26 mouse cellular contexts compared by ENCODE assay signal in the genomic region with DNA sequence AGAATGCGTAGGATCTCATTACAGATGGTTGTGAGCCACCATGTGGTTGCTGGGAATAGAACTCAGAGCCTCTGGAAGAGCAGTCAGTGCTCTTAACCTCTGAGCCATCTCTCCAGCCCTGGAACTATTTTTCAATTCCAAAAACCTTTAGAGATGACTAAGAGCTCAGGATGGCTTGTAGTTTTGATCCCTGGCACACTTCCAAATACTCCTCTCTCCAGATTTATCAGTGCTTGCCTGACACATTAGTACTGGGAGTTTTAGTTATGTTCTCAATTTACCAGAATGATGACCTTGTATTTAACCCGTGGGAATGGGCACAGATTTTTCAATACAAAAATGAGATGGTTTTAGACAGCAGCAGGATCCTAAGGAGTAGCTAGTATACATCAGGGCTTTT. TPM values are rescaled to one million over a fixed set of nuclear protein-coding genes. Genes with fewer than 3 reads are reported as not detected.
"Had no signal": no experiment of that assay in that cellular context is flagged by ENCODE, and none has a peak within 500 bp of the region (broad histone marks: within the 10 kb centered on the region; RNA-seq: fewer than 3 reads in every experiment).

No protein-coding gene starts in this region.

- H3K4me2 ChIP-seq: limb, embryonic 12.5 days; limb, embryonic 15.5 days; liver, embryonic 11.5 days; lung, embryonic 14.5 days; midbrain, embryonic 12.5 days; midbrain, embryonic 15.5 days; neural tube, embryonic 12.5 days; neural tube, embryonic 15.5 days; stomach, embryonic 15.5 days had no signal

- ATAC-seq: liver, postnatal 0 days; lung, postnatal 0 days; midbrain, embryonic 15.5 days had no signal

- H3K4me3 ChIP-seq: limb, embryonic 12.5 days; limb, embryonic 15.5 days; megakaryocyte, embryonic 14.5 days; midbrain, embryonic 12.5 days; midbrain, embryonic 15.5 days; neural tube, embryonic 12.5 days; neural tube, embryonic 15.5 days; stomach, embryonic 15.5 days had no signal

- H3K27ac ChIP-seq: kidney, postnatal 0 days; limb, embryonic 12.5 days; limb, embryonic 15.5 days; liver, embryonic 14.5 days; macrophage; midbrain, embryonic 12.5 days; midbrain, embryonic 15.5 days; neural tube, embryonic 12.5 days; neural tube, embryonic 15.5 days; stomach, embryonic 15.5 days had no signal

- H3K9ac ChIP-seq: limb, embryonic 12.5 days; limb, embryonic 15.5 days; liver, embryonic 14.5 days; liver, postnatal 0 days; lung, embryonic 14.5 days; midbrain, embryonic 12.5 days; midbrain, embryonic 15.5 days; neural tube, embryonic 12.5 days; neural tube, embryonic 15.5 days; stomach, embryonic 15.5 days had no signal

- DNase-seq: kidney, adult 2 months; kidney, postnatal 25 days; left cerebral cortex, postnatal 4 days; liver, postnatal 0 days; lung, embryonic 14.5 days; right cerebral cortex, postnatal 25 days; spleen, adult 18-20 months; thymus, adult 18-20 months; thymus, postnatal 36 days had no signal

- H3K9me3 ChIP-seq: limb, embryonic 15.5 days; midbrain, embryonic 12.5 days; midbrain, embryonic 15.5 days; neural tube, embryonic 12.5 days; neural tube, embryonic 15.5 days; stomach, embryonic 15.5 days had no signal

- H3K4me1 ChIP-seq: limb, embryonic 12.5 days; limb, embryonic 15.5 days; megakaryocyte, embryonic 14.5 days; midbrain, embryonic 12.5 days; midbrain, embryonic 15.5 days; neural tube, embryonic 12.5 days; neural tube, embryonic 15.5 days; stomach, embryonic 15.5 days had no signal

- H3K27me3 ChIP-seq: limb, embryonic 12.5 days; limb, embryonic 15.5 days; midbrain, embryonic 12.5 days; midbrain, embryonic 15.5 days; neural tube, embryonic 12.5 days; neural tube, embryonic 15.5 days; stomach, embryonic 15.5 days had no signal

RNA-seq across cellular contexts. Expression of a gene that starts 24.1 kb away (rescaled TPM):
- total RNA-seq: layer of hippocampus, postnatal 14 days; left cerebral cortex, adult 8-10 months; left cerebral cortex, postnatal 14 days; left cerebral cortex, postnatal 4 days had no signal
- polyA plus RNA-seq: kidney, embryonic 14.5 days; kidney, postnatal 0 days; limb, embryonic 12.5 days; liver, embryonic 11.5 days; lung, embryonic 14.5 days; lung, postnatal 0 days; macrophage; midbrain, embryonic 12.5 days; neural tube, embryonic 12.5 days; neural tube, embryonic 15.5 days had no signal
